Mouse (Mus musculus) bone marrow, adult 2 months (tissue): ENCODE data around the gene Cnot1. TPM values are rescaled to one million over a fixed set of nuclear protein-coding genes. Genes with fewer than 3 reads are reported as not detected.

ENCODE experiments used
- H3K27ac ChIP-seq: fragments of 200-500 bp; 2 replicates; pipeline ENCODE4 v1.5.1; 2012; ENCODE audit warnings: low read depth, mild to moderate bottlenecking, control low read depth, inconsistent platforms, low read length; ENCODE audit not compliant: control insufficient read depth, poor library complexity, insufficient read depth
- H3K4me1 ChIP-seq: fragments of 200-500 bp; 2 replicates; pipeline ENCODE4 v1.6.1; 2011; ENCODE audit warnings: low read length; ENCODE audit not compliant: control insufficient read depth, insufficient read depth
- H3K4me3 ChIP-seq: fragments of 200-500 bp; replicated peaks from 2 replicates; pipeline ENCODE3; 2011; ENCODE audit warnings: mild to moderate bottlenecking, low read depth, low read length, control low read depth; ENCODE audit not compliant: control insufficient read depth
- CTCF ChIP-seq: fragments of 200-500 bp; IDR thresholded peaks from 2 replicates; pipeline ENCODE4 v1.5.1; 2011; ENCODE audit warnings: low read length, control low read depth; ENCODE audit not compliant: control insufficient read depth, insufficient read depth
- POLR2A ChIP-seq: fragments of 200-500 bp; IDR thresholded peaks from 2 replicates; pipeline ENCODE4 v1.6.1; 2011; ENCODE audit warnings: low read depth, mild to moderate bottlenecking, control low read depth, low read length, borderline replicate concordance; ENCODE audit not compliant: control insufficient read depth
- WGBS: fragments of 180-500 bp; shearing (Covaris S2); methylation state at CpG from one replicate; pipeline ENCODE4 v1.1.7; 2018; 5-methylcytosine and 5-hydroxymethylcytosine counted together
- polyA plus RNA-seq: library from polyadenylated mRNA; stranded (reverse); fragments of >200 nt; gene quantifications from 2 replicates; pipeline ENCODE4 v1.2.4, GENCODE M21; 2011; ENCODE audit warnings: low replicate concordance; ENCODE audit not compliant: missing spikeins, insufficient read depth, insufficient read length

The Cnot1 gene
- polyA plus RNA-seq, 1 experiment, result 56.3 TPM

DNA sequence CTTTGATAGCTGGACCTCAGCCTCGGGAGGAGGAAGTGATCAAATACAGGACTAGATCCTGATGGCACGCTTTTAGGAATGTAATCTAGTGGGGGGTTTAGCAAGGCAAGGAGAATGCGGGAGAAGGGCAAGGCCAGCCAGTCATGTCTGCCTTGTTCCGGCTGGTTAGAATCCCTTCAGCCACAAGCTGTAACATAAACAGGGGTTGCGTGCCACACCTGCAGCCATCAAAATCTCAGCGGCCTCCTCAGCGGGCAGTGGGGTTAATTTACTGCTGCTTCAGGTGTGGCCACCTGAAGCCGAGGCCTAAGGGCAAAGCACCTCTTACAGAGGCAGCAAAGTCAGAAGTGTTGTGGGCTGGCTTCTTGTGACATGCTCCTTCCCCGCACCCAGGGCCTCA, 130.6 kb downstream of the Cnot1 start, which contains the start of gene Ndrg4:
Gene Ndrg4 (plus strand): TSS at position 350 of the 400 bp plus-strand sequence.
- H3K27ac ChIP-seq, result no peak within 1 kb of the TSS
- H3K4me1 ChIP-seq, result no peaks in the 10 kb centered on the region
- H3K4me3 ChIP-seq, result no peak within 1 kb of the TSS
- no peak for TF ChIP-seq POLR2A
- 54% methylated on average over 9 of the region's 9 CpGs for WGBS

DNA sequence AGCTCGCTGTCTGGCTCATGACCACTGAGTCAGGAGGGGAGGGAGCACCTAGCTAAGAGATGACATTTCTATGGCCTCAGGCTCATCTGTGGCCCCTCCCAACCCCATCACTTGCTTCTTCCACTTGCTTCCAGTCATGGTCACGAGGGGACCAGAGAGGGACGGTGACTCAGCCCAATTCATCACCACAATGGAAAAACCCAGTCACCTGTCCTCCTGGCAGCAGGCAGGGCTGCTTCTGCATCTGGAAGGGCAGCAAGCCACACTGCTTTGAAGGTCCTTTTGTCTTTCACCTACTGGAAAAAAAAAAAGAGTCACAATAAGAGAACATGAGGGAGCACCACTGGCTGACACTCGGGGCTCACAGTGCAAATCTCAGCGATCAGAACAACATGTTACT, 134.5 kb downstream of the Cnot1 start:
- 38% methylated on average over 5 of the region's 5 CpGs for WGBS
- Histone ChIP-seq H3K27ac (no peak overlapping the region), H3K4me1 (no peaks in the 10 kb centered on the region), H3K4me3 (no peak overlapping the region)
- TF ChIP-seq CTCF, result no peak
- TF ChIP-seq POLR2A, result no peak

DNA sequence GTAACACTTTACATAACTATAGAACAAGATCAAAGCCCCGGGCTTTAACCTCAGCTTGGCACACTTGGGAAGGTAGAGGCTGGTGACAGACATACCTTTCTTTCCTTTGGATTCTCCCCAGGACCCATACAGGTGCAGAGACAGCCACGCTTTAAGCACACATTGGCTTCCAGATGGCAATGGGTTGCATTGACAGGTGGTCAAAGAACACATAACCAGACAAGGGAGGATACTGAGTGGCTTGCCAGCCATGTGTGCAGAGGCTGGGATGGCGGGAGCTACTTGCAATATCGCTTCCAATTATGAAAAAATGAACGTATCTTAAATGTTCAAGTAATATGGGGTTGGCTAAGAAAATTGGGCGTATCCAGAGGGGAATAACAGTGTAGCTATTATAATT, 135.4 kb downstream of the Cnot1 start:
- WGBS, result 78% methylated on average over 6 of the region's 6 CpGs
- Histone ChIP-seq H3K4me3 (no peak overlapping the region), H3K27ac (no peak overlapping the region), H3K4me1 (no peaks in the 10 kb centered on the region)
- TF ChIP-seq CTCF, result no peak
- no peak for TF ChIP-seq POLR2A

DNA sequence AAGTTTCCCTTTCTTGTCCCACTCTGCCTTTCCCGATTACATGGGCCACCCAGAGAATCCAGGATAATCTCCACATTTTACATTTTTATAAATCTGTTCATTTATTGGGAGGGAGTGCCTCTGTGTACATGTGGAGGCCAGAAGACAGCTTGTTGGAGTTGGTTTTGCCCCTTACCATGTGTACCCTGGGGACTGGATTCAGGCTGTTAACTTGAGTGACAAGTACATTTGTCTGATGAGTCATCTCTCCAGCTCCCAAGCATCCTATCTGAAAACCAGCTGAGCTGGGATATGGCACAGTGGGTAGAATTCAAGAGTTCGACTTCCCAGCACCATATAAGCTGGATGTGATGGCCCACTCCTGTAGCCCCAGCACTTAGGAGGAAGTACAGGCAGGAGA, 137.3 kb downstream of the Cnot1 start:
- no peak for TF ChIP-seq POLR2A
- no peak for TF ChIP-seq CTCF
- no peaks in the 10 kb centered on the region for H3K4me1 ChIP-seq
- no peak overlapping the region for H3K4me3 ChIP-seq
- no peak overlapping the region for H3K27ac ChIP-seq
- 62% methylated on average over 2 of the region's 2 CpGs for WGBS

Other genes with a start within 250 kb of the Cnot1 start
- gene Prss54, start 231.1 kb downstream of the Cnot1 start, polyA plus RNA-seq, result not detected in 2 replicates
- 10.9 and 14.8 TPM in 2 replicates for gene Gins3, start 174.0 kb downstream of the Cnot1 start, polyA plus RNA-seq
- 1.0 and 3.5 TPM in 2 replicates for gene Ndrg4, start 130.5 kb downstream of the Cnot1 start, polyA plus RNA-seq
- 13.0 and 34.7 TPM in 2 replicates for gene Setd6, start 91.6 kb downstream of the Cnot1 start, polyA plus RNA-seq
- 2.8 and 29.2 TPM in 2 replicates for gene Sap18b, start 17.9 kb upstream of the Cnot1 start, polyA plus RNA-seq
- 1.9 and 3.0 TPM in 2 replicates for gene Slc38a7, start 46.1 kb upstream of the Cnot1 start, polyA plus RNA-seq
- gene Got2, start 81.1 kb upstream of the Cnot1 start, polyA plus RNA-seq, result 19.1 and 43.1 TPM in 2 replicates